Mouse (Mus musculus) neural tube, embryonic 15.5 days (tissue): ENCODE results near the gene Sgcb. TPM values are rescaled to one million over a fixed set of nuclear protein-coding genes. Genes with fewer than 3 reads are reported as not detected.

ENCODE experiments used
- ATAC-seq: fragments of 200-750 bp; cut with Nextera tagmentation; 2 replicates; pipeline ENCODE4 v1.8.0; 2017; ENCODE audit warnings: mild to moderate bottlenecking, moderate TSS enrichment, moderate library complexity; ENCODE audit not compliant: low FRiP score
- H3K27ac ChIP-seq: fragments of 300-500 bp; sonication (generic); replicated peaks from 2 replicates; pipeline ENCODE4 v1.5.1; 2015; ENCODE audit warnings: mild to moderate bottlenecking, inconsistent platforms
- H3K27me3 ChIP-seq: fragments of 300-500 bp; sonication (generic); replicated peaks from 2 replicates; pipeline ENCODE4 v1.6.1; 2015; ENCODE audit warnings: inconsistent platforms
- H3K36me3 ChIP-seq: fragments of 300-500 bp; sonication (generic); 2 replicates; pipeline ENCODE4 v1.6.1; 2015; ENCODE audit warnings: inconsistent platforms
- H3K4me1 ChIP-seq: fragments of 300-500 bp; sonication (generic); 2 replicates; pipeline ENCODE4 v1.6.1; 2015; ENCODE audit warnings: inconsistent platforms
- H3K4me2 ChIP-seq: fragments of 300-500 bp; sonication (generic); 2 replicates; pipeline ENCODE4 v1.6.1; 2015; ENCODE audit warnings: inconsistent platforms, mild to moderate bottlenecking, moderate library complexity
- H3K4me3 ChIP-seq: fragments of 300-500 bp; sonication (generic); replicated peaks from 2 replicates; pipeline ENCODE4 v1.5.1; 2015; ENCODE audit warnings: mild to moderate bottlenecking, inconsistent platforms
- H3K9ac ChIP-seq: fragments of 300-500 bp; sonication (generic); replicated peaks from 2 replicates; pipeline ENCODE4 v1.6.1; 2015; ENCODE audit warnings: mild to moderate bottlenecking, inconsistent platforms
- H3K9me3 ChIP-seq: fragments of 300-500 bp; sonication (generic); replicated peaks from 2 replicates; pipeline ENCODE4 v1.6.1; 2016; ENCODE audit warnings: inconsistent platforms
- WGBS: fragments of 180-500 bp; shearing (Covaris S2); methylation state at CpG from one replicate; pipeline ENCODE4 v1.1.7; 2015; ENCODE audit warnings: mixed read lengths; 5-methylcytosine and 5-hydroxymethylcytosine counted together
- polyA plus RNA-seq: library from polyadenylated mRNA; unstranded; fragments of >200 nt; fragmentation: Nextera tagmentation; extraction: Ambion mirVana; gene quantifications from 2 replicates; pipeline ENCODE4 v1.2.1, GENCODE M21; 2015

The Sgcb gene
- polyA plus RNA-seq, 1 experiment from 2014 or later, result 55.5 TPM

- 43% methylated on average over 10 of the region's 10 CpGs for WGBS
- H3K36me3 ChIP-seq, result peaks cover 19% of the 10 kb centered on the region
Observed at GRCm38 (mm10) chr5:73631001-73631558, 16.5 kb downstream of the Sgcb start.

GRCm38 (mm10) chr5:73630141-73630540 is 17.4 kb downstream of the Sgcb start:
- no peak overlapping the region for H3K9ac ChIP-seq
- H3K36me3 ChIP-seq, result peaks cover 13% of the 10 kb centered on the region
- 85% methylated on average over 5 of the region's 5 CpGs for WGBS
- no peak for ATAC-seq
- no peak overlapping the region for H3K27ac ChIP-seq
- no peak overlapping the region for H3K4me3 ChIP-seq
- no peaks in the 10 kb centered on the region for H3K27me3 ChIP-seq
- no peak overlapping the region for H3K4me2 ChIP-seq
- H3K4me1 ChIP-seq, result 0 out of 2 replicates have a peak, but pooled peaks cover 4% of the 10 kb centered on the region
- H3K9me3 ChIP-seq, result no peaks in the 10 kb centered on the region

More at GRCm38 (mm10) chr5:73631001-73631558, 16.5 kb downstream of the Sgcb start:
- no peaks in the 10 kb centered on the region for H3K9me3 ChIP-seq
- H3K9ac ChIP-seq, result no peak overlapping the region
- no peak overlapping the region for H3K27ac ChIP-seq
- ATAC-seq, result no peak
- 0 out of 2 replicates have a peak, but pooled peaks cover 4% of the 10 kb centered on the region for H3K4me1 ChIP-seq
- H3K27me3 ChIP-seq, result no peaks in the 10 kb centered on the region
- H3K4me3 ChIP-seq, result no peak overlapping the region
- H3K4me2 ChIP-seq, result no peak overlapping the region

DNA sequence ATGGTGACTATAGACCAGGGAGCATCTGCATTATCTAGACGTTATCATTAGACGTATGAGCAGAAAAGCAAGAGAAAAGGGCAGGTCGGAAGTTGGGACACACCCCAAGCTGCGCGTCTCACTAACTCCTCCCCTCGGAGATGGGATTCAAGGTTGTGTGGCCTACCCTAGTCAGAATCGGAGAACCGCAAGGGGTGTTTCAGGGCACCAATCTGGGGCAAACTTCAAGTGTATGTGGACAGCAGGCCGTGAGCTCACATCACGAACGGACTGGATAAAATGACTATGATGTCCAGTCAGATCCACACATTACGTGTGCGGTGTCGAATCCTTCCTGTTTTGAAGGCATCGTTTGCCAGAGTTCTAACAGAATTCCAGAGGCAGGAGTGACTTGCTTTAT is 19.6 kb downstream of the Sgcb start:
- Histone ChIP-seq H3K27ac (no peak overlapping the region), H3K9ac (no peak overlapping the region), H3K27me3 (no peaks in the 10 kb centered on the region), H3K4me3 (no peak overlapping the region), H3K9me3 (no peaks in the 10 kb centered on the region), H3K36me3 (no peaks in the 10 kb centered on the region), H3K4me1 (0 out of 2 replicates have a peak, but pooled peaks cover 4% of the 10 kb centered on the region), H3K4me2 (no peak overlapping the region)
- WGBS, result 77% methylated on average over 15 of the region's 15 CpGs
- ATAC-seq, result no peak

GRCm38 (mm10) chr5:73627559-73627958 is 20.0 kb downstream of the Sgcb start:
- Histone ChIP-seq H3K9ac (no peak overlapping the region), H3K4me2 (no peak overlapping the region), H3K9me3 (no peaks in the 10 kb centered on the region), H3K27ac (no peak overlapping the region), H3K4me3 (no peak overlapping the region), H3K27me3 (no peaks in the 10 kb centered on the region), H3K4me1 (0 out of 2 replicates have a peak, but pooled peaks cover 4% of the 10 kb centered on the region), H3K36me3 (no peaks in the 10 kb centered on the region)
- 62% methylated on average over 4 of the region's 4 CpGs for WGBS
- no peak for ATAC-seq

GRCm38 (mm10) chr5:73626842-73627241 is 20.7 kb downstream of the Sgcb start:
- Histone ChIP-seq H3K27me3 (no peaks in the 10 kb centered on the region), H3K4me2 (no peak overlapping the region), H3K36me3 (no peaks in the 10 kb centered on the region), H3K9ac (no peak overlapping the region), H3K27ac (no peak overlapping the region), H3K9me3 (no peaks in the 10 kb centered on the region), H3K4me1 (0 out of 2 replicates have a peak, but pooled peaks cover 4% of the 10 kb centered on the region), H3K4me3 (no peak overlapping the region)
- ATAC-seq, result 0 out of 2 replicates have a peak, but pooled peaks have one; percentile 28
- WGBS, result 62% methylated on average over 7 of the region's 7 CpGs

DNA sequence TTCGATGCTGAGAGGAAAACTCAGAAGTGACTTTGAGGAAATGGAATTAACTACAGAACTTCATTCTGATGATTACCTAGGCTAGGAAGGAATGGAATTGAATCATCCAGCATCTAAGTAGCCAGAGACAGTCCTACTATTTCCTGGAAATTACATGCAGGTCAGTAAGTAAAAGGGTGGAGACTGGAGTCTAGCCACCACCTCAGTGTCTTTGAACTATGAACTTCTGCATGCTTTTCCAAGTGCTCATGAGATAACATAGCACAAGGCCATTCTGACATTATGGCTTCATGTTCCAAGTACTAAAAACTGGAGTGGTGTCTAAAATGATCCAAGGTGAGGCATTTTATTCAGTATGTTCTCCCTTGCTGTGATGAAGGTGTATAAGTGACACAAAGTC is 22.1 kb downstream of the Sgcb start:
- no peak overlapping the region for H3K27ac ChIP-seq

DNA sequence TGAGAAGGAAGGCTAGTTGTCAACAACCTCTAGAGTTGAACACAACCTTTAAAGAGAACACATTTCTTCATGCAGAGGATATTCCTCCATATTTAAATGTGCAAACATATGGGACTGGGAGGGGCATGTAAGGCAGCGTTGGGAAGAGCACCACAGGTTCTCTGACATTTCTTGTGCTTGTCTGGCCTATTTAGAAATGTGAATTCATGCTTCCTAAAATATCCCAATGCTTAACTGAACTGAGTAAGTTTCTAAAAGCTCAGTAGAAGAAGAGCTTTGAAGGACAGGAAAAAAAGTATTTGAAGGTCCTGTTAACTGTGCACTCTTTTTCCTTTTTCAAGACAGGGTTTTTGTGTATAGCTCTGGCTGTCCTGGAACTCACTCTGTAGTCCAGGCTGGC is 28.6 kb downstream of the Sgcb start:
- Histone ChIP-seq H3K9me3 (no peaks in the 10 kb centered on the region), H3K27me3 (no peaks in the 10 kb centered on the region), H3K4me1 (no peaks in the 10 kb centered on the region), H3K27ac (no peak overlapping the region), H3K9ac (no peak overlapping the region), H3K4me3 (no peak overlapping the region), H3K36me3 (no peaks in the 10 kb centered on the region), H3K4me2 (no peak overlapping the region)
- no peak for ATAC-seq
- WGBS, result 92% methylated on average over 1 of the region's 1 CpGs

More for the DNA sequence above, 22.1 kb downstream of the Sgcb start:
- no peaks in the 10 kb centered on the region for H3K9me3 ChIP-seq
- 0 out of 2 replicates have a peak, but pooled peaks cover under 1% of the 10 kb centered on the region for H3K4me1 ChIP-seq
- ATAC-seq, result no peak
- no peaks in the 10 kb centered on the region for H3K36me3 ChIP-seq
- H3K4me2 ChIP-seq, result no peak overlapping the region
- 77% methylated on average over 1 of the region's 1 CpGs for WGBS
- no peak overlapping the region for H3K9ac ChIP-seq
- H3K4me3 ChIP-seq, result no peak overlapping the region
- H3K27me3 ChIP-seq, result no peaks in the 10 kb centered on the region

DNA sequence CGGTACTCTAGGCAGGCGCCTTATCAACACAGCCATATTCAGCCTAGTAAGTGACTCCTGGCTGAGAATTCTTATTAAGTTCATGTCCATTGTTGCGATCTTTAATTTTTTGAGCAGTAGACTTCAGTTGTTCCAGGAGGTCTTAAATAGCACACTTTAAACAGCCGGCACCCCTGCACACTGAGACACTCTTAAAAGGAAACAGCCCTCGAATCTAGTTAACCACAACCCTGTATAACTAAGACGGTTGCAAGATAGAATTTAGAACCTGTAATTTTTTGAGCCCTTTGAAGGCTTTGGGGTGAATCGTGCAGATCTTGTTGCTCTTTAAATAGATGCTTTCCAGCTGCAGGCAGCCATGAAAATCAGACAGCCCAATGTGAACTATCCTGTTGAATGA is 32.4 kb downstream of the Sgcb start:
- Histone ChIP-seq H3K4me3 (no peak overlapping the region), H3K36me3 (no peaks in the 10 kb centered on the region), H3K9me3 (no peaks in the 10 kb centered on the region), H3K4me2 (no peak overlapping the region), H3K27me3 (no peaks in the 10 kb centered on the region), H3K4me1 (no peaks in the 10 kb centered on the region), H3K27ac (no peak overlapping the region), H3K9ac (no peak overlapping the region)
- ATAC-seq, result no peak
- WGBS, result 81% methylated on average over 7 of the region's 7 CpGs

GRCm38 (mm10) chr5:73613296-73613695 is 34.3 kb downstream of the Sgcb start:
- Histone ChIP-seq H3K4me2 (no peak overlapping the region), H3K9ac (no peak overlapping the region), H3K27ac (no peak overlapping the region), H3K36me3 (no peaks in the 10 kb centered on the region), H3K4me3 (no peak overlapping the region), H3K27me3 (no peaks in the 10 kb centered on the region), H3K4me1 (no peaks in the 10 kb centered on the region), H3K9me3 (no peaks in the 10 kb centered on the region)
- 90% methylated on average over 8 of the region's 8 CpGs for WGBS
- no peak for ATAC-seq

DNA sequence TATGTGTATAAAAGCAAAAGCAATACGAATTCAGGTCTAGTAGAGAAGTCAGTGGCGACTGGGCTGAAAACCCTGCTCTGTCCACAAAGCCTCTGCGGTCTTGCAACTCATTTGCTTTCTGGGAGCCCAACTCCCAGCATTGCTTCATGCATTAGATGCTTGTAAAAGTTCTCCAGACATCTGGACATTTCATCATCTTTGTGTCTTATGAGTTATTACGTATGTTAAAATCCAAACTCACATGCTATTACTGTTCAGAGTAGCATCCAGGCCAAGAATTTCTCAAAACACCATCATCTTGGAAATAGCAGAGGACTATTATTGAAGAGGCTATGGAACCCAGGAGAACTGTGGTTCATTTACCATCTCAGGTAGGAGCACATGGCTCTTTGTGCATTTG is 36.5 kb downstream of the Sgcb start:
- no peak overlapping the region for H3K9ac ChIP-seq
- no peaks in the 10 kb centered on the region for H3K4me1 ChIP-seq
- no peaks in the 10 kb centered on the region for H3K36me3 ChIP-seq
- no peak overlapping the region for H3K4me2 ChIP-seq
- no peak overlapping the region for H3K27ac ChIP-seq
- no peak for ATAC-seq
- H3K4me3 ChIP-seq, result no peak overlapping the region
- no peaks in the 10 kb centered on the region; the same call in 1 of the 2 replicates for H3K9me3 ChIP-seq
- 94% methylated on average over 4 of the region's 4 CpGs for WGBS
- H3K27me3 ChIP-seq, result no peaks in the 10 kb centered on the region

GRCm38 (mm10) chr5:73604964-73605363 is 42.6 kb downstream of the Sgcb start:
- no peak for ATAC-seq
- 92% methylated on average over 6 of the region's 6 CpGs for WGBS

DNA sequence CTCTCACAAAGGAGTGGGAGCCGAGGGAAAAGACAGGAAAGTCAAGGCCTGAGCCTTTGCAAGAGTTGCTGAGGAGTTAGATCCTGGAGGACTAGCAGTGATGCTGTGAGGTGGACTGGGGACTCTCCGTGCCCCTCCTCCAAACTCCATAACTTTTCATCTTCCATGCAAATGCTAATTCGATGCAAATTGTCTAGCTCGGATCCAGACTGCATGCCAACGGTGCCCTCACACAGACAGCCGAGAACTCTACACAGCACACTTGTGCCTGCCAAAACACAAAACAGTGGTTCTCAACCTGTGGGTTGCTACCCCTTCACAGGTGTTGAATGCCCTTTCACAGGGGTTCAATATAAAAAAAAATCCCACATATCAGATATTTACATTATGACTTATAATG is 43.0 kb downstream of the Sgcb start:
- H3K36me3 ChIP-seq, result no peaks in the 10 kb centered on the region
- no peaks in the 10 kb centered on the region for H3K27me3 ChIP-seq
- no peaks in the 10 kb centered on the region; the same call in 1 of the 2 replicates for H3K9me3 ChIP-seq
- ATAC-seq, result no peak
- H3K4me1 ChIP-seq, result peaks cover 4% of the 10 kb centered on the region; the same call in 1 of the 2 replicates
- H3K27ac ChIP-seq, result no peak overlapping the region
- 80% methylated on average over 6 of the region's 6 CpGs for WGBS
- no peak overlapping the region for H3K4me3 ChIP-seq
- no peak overlapping the region for H3K4me2 ChIP-seq
- no peak overlapping the region for H3K9ac ChIP-seq

More at GRCm38 (mm10) chr5:73604964-73605363, 42.6 kb downstream of the Sgcb start:
- Histone ChIP-seq H3K36me3 (no peaks in the 10 kb centered on the region), H3K9ac (no peak overlapping the region), H3K4me2 (no peak overlapping the region), H3K4me3 (no peak overlapping the region), H3K4me1 (peaks cover 4% of the 10 kb centered on the region; the same call in 1 of the 2 replicates), H3K9me3 (no peaks in the 10 kb centered on the region; the same call in 1 of the 2 replicates), H3K27ac (no peak overlapping the region), H3K27me3 (no peaks in the 10 kb centered on the region)
